Mouse (Mus musculus): ENCODE results near the gene Plxnb2.
A peak's percentile ranks its signal among the peaks of the same experiment; 100 is the strongest.

Gene Plxnb2

DNA sequence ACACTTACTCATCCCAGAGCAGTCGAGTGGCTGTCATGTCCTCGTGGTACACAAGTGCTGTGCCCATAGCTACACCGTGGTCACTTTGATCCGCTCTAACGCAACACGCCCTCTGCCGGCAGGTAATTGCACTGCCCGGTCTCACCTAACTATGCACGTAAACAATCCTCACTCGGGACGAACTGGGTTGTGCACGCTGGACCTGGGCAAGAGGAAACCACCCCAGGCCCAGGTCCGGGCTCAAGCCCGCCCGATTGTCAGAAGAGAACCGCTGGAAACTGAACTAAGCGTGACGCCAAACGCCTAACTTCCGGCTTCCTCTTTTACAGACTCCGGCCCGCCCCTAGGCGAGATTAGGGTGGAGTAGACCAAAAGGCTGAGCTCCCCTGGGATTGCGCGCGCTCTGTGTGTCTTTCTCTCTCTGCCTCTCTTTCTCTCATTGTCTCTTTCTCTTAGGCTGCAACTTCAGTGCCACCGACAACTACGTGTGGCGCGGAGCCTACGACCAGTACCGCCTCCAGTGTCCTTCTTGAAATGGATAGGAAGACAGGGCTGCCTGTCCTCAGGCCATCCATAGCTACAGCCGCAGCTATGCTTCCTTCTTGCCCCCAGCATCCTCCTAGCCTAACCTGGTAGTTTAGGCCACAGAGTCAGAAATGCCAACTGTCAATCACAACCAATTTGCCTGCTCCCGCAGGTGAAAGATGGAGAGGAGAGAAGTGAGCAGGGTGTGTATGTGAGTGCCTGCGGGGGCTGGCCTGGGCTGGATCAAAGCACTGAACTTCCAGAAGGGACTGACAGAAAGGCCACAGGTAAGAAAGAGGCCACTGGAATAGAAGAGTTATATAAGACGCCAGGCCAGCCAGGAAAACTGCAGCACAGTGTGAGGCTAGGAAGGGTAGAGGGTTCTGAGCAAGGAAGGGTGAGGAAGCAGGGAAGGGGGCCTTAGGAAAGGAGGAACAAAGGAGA is 51.9 kb downstream of the Plxnb2 start, which contains the start of gene Hdac10:
Hdac10 (minus strand) TSS at position 319 of the 969 bp plus-strand sequence.
- peak; percentile 72 for DNase-seq (ENCODE audit: low read depth, low spot score)

DNA sequence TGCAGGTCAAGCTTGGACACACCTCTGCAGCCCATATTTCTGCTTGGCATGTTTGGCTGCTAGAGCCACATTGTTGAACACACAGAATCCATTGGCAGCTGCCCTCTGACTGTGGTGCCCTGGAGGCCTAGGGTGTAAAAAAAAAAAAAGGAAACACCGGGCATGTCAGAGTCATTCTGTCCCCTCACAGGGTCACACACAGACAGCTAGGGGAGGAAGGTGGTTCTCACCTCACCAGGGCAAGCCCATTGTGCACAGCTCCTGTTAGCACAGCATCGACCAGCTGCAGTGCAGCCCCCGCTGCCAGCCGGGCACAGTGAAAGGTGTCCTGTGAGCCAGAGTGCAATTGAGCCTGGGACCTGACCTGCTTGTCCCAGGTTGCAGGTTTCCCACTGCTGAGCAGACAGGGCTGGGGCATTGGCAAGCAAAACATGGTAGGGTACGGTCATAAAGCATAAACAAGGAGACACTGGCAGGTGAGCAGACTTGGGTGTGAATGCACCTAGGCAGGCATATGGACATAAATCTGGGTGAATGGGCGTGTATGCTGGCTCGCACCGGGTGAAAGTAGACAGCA is 53.1 kb downstream of the Plxnb2 start:
- no peak for DNase-seq (ENCODE audit: low read depth, low spot score)

DNA sequence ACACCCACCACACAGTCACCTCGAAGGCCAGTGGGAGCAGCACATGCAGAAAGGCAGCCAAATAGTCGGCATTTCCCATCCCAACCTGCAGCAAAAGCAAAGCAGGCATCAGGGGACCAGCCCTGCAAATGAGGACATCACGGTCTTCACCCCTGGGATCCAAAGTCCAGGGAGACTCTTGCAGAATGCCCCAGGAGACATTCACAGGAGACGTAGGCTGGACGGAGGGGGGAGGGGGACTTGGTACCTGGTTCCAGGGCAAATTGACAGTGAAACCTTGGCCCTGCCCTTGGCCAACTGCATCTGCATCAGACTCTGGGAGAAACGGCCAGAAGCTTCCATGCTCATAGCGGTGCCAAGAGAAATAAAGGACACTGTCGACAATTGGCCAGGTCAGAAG is 54.0 kb downstream of the Plxnb2 start:
- DNase-seq (ENCODE audit: low read depth, low spot score), result no peak

DNA sequence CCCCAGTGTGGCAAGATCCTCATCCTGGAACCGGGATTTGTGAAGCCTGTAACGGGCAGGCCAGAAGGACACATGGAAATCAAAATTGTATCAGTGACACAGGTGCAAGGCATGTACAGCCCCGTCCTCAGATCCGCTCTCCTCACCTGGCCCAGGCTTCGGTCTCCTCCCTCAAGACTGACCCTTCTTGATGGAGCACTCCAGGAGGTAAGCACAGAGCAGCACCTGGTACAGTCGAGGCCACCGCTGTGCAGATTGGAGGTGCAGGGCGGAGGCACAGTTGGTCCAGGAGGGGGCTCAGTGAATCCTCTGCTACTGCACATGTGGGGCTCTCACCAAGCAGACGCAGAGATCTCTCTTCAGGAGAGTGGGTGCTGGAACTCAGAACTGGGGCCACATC is 55.2 kb downstream of the Plxnb2 start:
- DNase-seq (ENCODE audit: low read depth, low spot score), result no peak

DNA sequence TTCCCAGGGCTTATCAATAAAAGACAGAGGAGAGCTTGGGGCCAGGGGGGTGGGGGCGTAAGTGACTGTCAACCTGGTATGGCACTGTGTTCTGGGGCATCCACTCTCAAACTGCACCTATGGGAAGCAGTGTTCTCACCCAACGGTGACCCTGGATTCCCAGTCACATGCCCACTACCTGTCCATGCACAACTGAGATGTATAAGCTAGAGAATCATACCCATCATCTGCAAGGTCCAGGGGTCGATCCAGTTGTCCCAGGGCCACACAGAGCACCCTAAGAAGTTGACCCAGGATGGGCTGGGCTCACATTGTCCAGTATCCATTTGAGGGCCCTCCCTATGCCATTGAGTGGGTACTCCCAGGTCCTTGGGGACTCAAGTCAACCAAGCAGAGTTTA is 56.3 kb downstream of the Plxnb2 start:
- no peak for DNase-seq (ENCODE audit: low read depth, low spot score)

DNA sequence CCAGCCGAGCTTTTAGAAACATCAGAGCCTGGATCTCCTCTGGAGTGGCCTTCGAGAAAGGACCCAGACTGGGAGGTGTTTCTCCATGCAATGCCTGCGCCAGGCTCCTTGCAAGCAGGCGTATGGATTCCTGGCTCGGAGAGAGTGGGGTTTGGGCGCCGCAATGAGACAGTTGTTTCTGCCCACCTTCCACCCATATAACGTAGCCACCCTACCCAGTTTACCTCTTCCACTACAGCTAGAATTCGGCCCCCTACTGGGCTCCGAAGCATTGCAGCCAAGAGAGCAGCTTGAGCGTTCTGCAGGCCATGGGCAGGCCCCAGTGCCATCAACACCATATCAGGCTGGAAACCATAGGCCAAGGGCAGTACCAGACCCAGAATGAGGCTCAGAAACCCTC is 57.0 kb downstream of the Plxnb2 start:
- DNase-seq (ENCODE audit: low read depth, low spot score), result no peak

DNA sequence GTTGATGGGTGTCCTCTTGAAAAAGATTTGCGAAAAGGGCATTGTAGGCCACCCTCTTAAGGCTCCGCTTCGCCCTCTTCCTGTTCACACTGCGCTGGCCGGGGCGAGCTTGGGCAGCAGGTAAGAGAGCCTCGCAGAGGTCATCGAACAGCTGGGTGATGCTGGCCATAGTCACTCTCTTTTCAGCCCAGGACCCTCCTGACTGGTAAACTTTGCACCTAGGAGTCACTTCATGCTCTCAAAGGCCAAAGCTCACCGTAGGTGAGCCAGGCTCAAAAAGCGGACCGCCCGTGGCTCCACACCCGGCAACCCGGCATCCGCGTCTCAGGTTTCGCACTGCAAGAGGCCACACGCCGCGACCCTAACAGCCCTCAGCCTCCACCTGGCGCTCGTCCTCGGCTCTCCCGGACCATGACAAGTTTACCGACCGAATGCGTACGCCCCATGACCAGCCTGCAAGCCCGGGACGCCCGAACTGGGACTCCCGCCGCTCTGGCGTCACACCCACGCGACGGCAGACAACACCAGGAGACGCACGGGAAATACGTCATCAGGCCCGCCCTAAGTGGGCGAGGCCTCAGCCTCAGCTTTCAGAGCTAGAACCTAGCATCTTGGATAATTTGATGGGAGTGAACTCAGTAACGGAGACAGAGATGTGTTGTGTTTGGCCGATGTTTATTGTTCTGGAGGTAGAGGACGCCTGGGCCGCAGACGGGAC is 57.8 kb downstream of the Plxnb2 start, which contains the start of gene Tubgcp6:
Tubgcp6 (minus strand) TSS at position 464 of the 718 bp plus-strand sequence.
- peak; percentile 93 for DNase-seq (ENCODE audit: low read depth, low spot score)

DNA sequence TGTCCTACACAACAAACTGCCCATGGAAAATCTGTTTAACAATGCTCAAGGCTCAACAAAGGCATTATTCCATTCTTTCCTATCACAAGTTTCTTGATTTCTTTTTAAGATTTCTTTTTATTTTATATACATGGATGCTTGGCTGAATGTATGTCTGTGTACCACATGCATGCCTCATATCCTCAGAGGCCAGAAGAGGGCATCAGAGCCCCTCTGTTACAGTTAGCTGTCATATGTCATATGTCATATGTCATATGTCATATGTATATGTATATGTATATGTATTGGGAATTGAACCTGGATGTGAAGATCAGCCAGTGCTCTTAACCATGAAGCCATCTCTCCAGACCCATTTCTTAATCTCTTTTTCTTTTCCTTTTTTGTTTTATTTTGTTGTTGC is 62.6 kb downstream of the Plxnb2 start:
- no peak for DNase-seq (ENCODE audit: low read depth, low spot score)

DNA sequence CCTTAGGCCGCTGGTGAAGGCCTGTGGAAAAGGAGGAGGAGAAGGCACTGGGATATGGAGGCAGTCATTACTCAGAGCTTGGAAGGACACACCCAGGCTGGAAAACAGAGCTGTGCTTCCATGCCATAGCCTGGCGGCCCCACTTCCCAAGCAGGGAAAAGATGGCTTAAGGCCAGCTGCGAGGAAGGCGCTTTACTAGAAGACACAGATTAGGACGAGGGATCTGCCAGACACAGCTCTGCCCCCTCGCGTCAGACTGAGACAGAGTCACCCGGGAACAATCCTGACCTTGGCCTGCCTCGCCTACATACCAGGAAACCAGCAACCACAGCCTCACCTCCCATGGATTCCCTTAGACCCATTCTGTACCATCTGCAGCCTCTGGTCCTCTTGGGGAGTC is 70.4 kb downstream of the Plxnb2 start:
- DNase-seq (ENCODE audit: low read depth, low spot score), result no peak

DNA sequence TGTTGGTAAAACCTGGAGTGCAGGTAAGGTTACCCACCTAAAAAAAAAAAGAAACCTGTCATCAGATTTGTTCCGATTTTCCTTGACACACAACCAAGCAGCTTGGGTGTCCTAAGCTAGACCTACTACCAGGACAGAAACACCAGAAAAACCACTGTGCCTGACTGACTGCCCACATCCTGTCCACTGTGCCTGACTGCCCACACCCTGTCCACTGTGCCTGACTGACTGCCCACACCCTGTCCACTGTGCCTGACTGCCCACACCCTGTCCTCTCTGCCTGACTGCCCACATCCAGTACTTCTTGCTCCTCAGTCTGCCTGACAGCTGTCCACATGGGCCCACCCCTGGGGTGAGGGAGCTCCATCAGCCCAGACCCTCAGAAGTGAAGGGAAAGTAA is 73.6 kb downstream of the Plxnb2 start:
- DNase-seq (ENCODE audit: low read depth, low spot score), result no peak

DNA sequence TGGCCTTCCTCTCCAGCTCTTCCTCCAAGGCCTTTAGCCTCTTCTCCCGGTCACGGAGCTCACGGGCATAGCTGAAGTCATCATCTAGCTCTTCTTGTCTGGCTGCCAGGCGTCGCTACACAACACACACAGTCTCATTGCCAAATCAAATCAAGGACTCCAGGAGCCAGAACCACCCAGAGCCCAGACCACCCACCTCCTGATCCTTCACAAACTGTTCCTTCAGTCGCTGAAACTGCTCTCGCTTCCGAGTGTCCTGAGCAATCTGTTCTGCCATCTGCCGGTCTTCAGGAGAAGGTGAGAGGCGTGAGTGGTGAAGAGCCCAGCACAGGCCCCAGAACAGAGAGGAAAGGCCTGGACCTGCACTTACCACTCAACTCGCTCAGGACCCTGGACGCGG is 74.5 kb downstream of the Plxnb2 start:
- DNase-seq (ENCODE audit: low read depth, low spot score), result no peak
